18 mouse cellular contexts compared by ENCODE assay signal in the genomic region with DNA sequence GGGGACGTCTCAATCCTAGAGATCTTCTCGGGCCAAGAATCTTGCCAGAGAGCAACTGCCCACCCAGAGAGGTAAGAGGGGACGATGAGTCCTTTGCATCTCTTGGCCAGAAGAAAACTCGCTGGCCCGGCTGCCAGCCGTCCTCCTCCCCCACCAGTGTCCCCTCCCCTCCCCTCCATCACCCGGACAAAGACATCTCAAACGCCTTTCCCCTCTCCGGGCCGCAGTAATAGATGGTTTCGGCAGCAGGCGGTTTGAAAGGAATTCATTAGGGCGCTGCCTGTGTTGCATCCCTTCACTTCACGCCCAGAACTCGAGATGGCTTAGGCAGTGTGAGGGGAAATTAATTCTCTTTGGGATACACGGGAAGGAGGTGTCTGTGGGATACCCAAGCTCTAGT. TPM values are rescaled to one million over a fixed set of nuclear protein-coding genes. Genes with fewer than 3 reads are reported as not detected.
DNase-seq lines count a peak whose midpoint lies in the region; ATAC-seq and TF ChIP-seq lines count a peak whose summit lies in the region.
"Had no signal": no experiment of that assay in that cellular context is flagged by ENCODE, and none has a peak within 500 bp of the region (broad histone marks: within the 10 kb centered on the region; RNA-seq: fewer than 3 reads in every experiment).

No protein-coding gene starts in this region.

- WGBS in hindbrain, embryonic 13.5 days, result 2% methylated on average over 16 of the region's 16 CpGs
- 1% methylated on average over 16 of the region's 16 CpGs for WGBS in midbrain, embryonic 15.5 days
- 4% methylated on average over 16 of the region's 16 CpGs for WGBS in stomach, postnatal 0 days

- no peak for ATAC-seq in hindbrain, embryonic 13.5 days (ENCODE audit: low FRiP score)
- no peak for ATAC-seq in midbrain, embryonic 15.5 days (replicated peaks)
- no peak for ATAC-seq in stomach, postnatal 0 days (ENCODE audit: low FRiP score, low TSS enrichment)

- TF ChIP-seq CTCF in stomach, postnatal 0 days (IDR thresholded peaks at IDR 0.05; ENCODE audit: low read depth), result no peak

- H3K27me3 ChIP-seq in hindbrain, embryonic 13.5 days, result peaks cover 87% of the 10 kb centered on the region
- peaks cover 74% of the 10 kb centered on the region for H3K27me3 ChIP-seq in midbrain, embryonic 15.5 days (replicated peaks)
- H3K27me3 ChIP-seq in stomach, postnatal 0 days (ENCODE audit: control insufficient read depth, insufficient read depth, low read length), result peaks cover 37% of the 10 kb centered on the region
- H3K27me3 ChIP-seq: megakaryocyte, embryonic 14.5 days had no signal

- H3K36me3 ChIP-seq in hindbrain, embryonic 13.5 days, result no peaks in the 10 kb centered on the region
- H3K36me3 ChIP-seq in midbrain, embryonic 15.5 days (replicated peaks), result no peaks in the 10 kb centered on the region
- H3K36me3 ChIP-seq in stomach, postnatal 0 days (ENCODE audit: control insufficient read depth, insufficient read depth, low read length), result no peaks in the 10 kb centered on the region
- H3K36me3 ChIP-seq: limb, embryonic 15.5 days had no signal

- peak; percentile 56 for DNase-seq in ES-CJ7 (ENCODE audit: low read depth, low spot score)
- peak; percentile 64 for DNase-seq in embryo, embryonic 10 days (ENCODE audit: low spot score)
- DNase-seq in stomach, postnatal 0 days (ENCODE audit: low spot score), result no peak
- no peak for DNase-seq in layer of hippocampus, postnatal 36 days
- no peak for DNase-seq in adrenal gland, postnatal 4 days (ENCODE audit: low spot score in 2 of 2)
- DNase-seq: cerebellum, adult 9-10 months; gastrocnemius, postnatal 25 days; heart, postnatal 4 days; kidney, adult 18-20 months; thymus, adult 18-20 months had no signal

- no peaks in the 10 kb centered on the region for H3K9me3 ChIP-seq in hindbrain, embryonic 13.5 days
- no peaks in the 10 kb centered on the region for H3K9me3 ChIP-seq in midbrain, embryonic 15.5 days
- no peaks in the 10 kb centered on the region for H3K9me3 ChIP-seq in stomach, postnatal 0 days (ENCODE audit: control insufficient read depth, low read length)
- H3K9me3 ChIP-seq: limb, embryonic 15.5 days; megakaryocyte, embryonic 14.5 days had no signal

- peak overlapping the region; percentile 64 for H3K4me2 ChIP-seq in hindbrain, embryonic 13.5 days
- H3K4me2 ChIP-seq in midbrain, embryonic 15.5 days, result peak overlapping the region; percentile 5; the same call in 1 of the 2 replicates
- H3K4me2 ChIP-seq in stomach, postnatal 0 days (replicated peaks; ENCODE audit: low read depth), result no peak overlapping the region
- H3K4me2 ChIP-seq: heart, embryonic 11.5 days; limb, embryonic 15.5 days had no signal

- peaks cover 62% of the 10 kb centered on the region for H3K4me1 ChIP-seq in hindbrain, embryonic 13.5 days (replicated peaks)
- H3K4me1 ChIP-seq in midbrain, embryonic 15.5 days, result peaks cover 40% of the 10 kb centered on the region
- no peaks in the 10 kb centered on the region; the same call in 1 of the 2 replicates for H3K4me1 ChIP-seq in stomach, postnatal 0 days (replicated peaks; ENCODE audit: control insufficient read depth, insufficient read depth)

- H3K4me3 ChIP-seq in hindbrain, embryonic 13.5 days, result peak overlapping the region; percentile 47
- 0 out of 2 replicates have a peak overlapping the region, but pooled peaks have one; percentile 6 for H3K4me3 ChIP-seq in midbrain, embryonic 15.5 days
- H3K4me3 ChIP-seq in stomach, postnatal 0 days (ENCODE audit: low read depth, low read length), result no peak overlapping the region
- H3K4me3 ChIP-seq: left cerebral cortex, adult 2 months; limb, embryonic 15.5 days had no signal

- TF ChIP-seq EP300 in stomach, postnatal 0 days (optimal IDR thresholded peaks at IDR 0.05), result no peak

- peak overlapping the region; percentile 83 for H3K27ac ChIP-seq in hindbrain, embryonic 13.5 days
- no peak overlapping the region for H3K27ac ChIP-seq in midbrain, embryonic 15.5 days
- H3K27ac ChIP-seq in stomach, postnatal 0 days (replicated peaks), result no peak overlapping the region
- H3K27ac ChIP-seq: left cerebral cortex, adult 2 months; limb, embryonic 15.5 days had no signal

- H3K9ac ChIP-seq in hindbrain, embryonic 13.5 days, result peak overlapping the region; percentile 56
- H3K9ac ChIP-seq in midbrain, embryonic 15.5 days, result no peak overlapping the region
- no peak overlapping the region for H3K9ac ChIP-seq in stomach, postnatal 0 days (ENCODE audit: low read length)
- H3K9ac ChIP-seq: limb, embryonic 15.5 days had no signal

RNA-seq across cellular contexts. Expression of a gene that starts 1.6 kb away (rescaled TPM):
- polyA plus RNA-seq in hindbrain, embryonic 13.5 days (2015; fragmentation: Nextera tagmentation; extraction: Ambion mirVana), result 54.7 TPM in 2 replicates
- 18.4 and 23.8 TPM in 2 replicates for polyA plus RNA-seq in midbrain, embryonic 15.5 days (2015; fragmentation: Nextera tagmentation; extraction: Ambion mirVana)
- polyA plus RNA-seq in stomach, postnatal 0 days (2015; fragmentation: Nextera tagmentation; extraction: Ambion mirVana), result not detected in 2 replicates
- under 1 TPM in 1 of 2 experiments, not detected in 1; 0.17 TPM for total RNA-seq in layer of hippocampus, postnatal 36 days (2021)
- total RNA-seq in adrenal gland, postnatal 4 days (2021), result not detected
- polyA plus RNA-seq: frontal cortex, adult 2 months; lung, embryonic 16.5 days had no signal

Comparison
In these comparisons a context has a peak if more than half of its experiments do, and no peak if none do; other contexts are left out.
1. DNase-seq: peak in ES-CJ7 (single experiment) and embryo, embryonic 10 days (single experiment); none in stomach, postnatal 0 days (single experiment), layer of hippocampus, postnatal 36 days (0 of 2) and adrenal gland, postnatal 4 days (0 of 2).
2. RNA of a gene that starts 1.6 kb away (polyA plus RNA-seq): 54.7 TPM in hindbrain, embryonic 13.5 days and 18.4 to 23.8 TPM in midbrain, embryonic 15.5 days; not detected in stomach, postnatal 0 days; every median in the first group is over 10 times any median in the second.